Mouse (Mus musculus): ENCODE measurements at regions not wholly inside any gene's neighbourhood (a gene's known extent, or its start where the extent isn't known, plus 50 kb on each side); places are given as distances from the start of the nearest gene placed in this dataset.
A peak's percentile ranks its signal among the peaks of the same experiment; 100 is the strongest.

DNA sequence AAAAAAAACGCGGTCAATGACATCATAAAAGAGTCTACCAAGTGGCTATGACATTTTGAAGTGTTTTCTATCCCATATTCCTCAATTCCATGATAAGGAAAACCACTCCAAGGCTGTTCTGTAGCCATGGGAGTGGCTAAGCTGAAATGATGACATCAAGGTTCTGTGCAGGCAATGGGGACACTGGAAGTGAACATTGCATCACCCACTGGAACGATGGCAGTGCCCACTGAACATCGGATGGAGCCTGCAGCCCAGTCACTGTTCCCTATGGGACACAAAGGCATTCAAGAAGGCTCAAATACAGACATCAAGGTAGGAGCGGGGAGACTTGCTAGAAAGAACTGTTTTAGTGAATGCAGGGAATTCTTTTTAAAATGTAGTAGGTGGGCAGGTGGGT, 410.8 kb downstream of the Cd83 start:
- Histone ChIP-seq H3K27me3 (ENCODE audit: control insufficient read depth, insufficient read depth, low read length, poor library complexity, severe bottlenecking) (no peaks in the 10 kb centered on the region), H3K36me3 (ENCODE audit: control insufficient read depth, insufficient read depth, low read length, poor library complexity, severe bottlenecking) (no peaks in the 10 kb centered on the region)
- DNase-seq (ENCODE audit: low read depth, low spot score): no peak

DNA sequence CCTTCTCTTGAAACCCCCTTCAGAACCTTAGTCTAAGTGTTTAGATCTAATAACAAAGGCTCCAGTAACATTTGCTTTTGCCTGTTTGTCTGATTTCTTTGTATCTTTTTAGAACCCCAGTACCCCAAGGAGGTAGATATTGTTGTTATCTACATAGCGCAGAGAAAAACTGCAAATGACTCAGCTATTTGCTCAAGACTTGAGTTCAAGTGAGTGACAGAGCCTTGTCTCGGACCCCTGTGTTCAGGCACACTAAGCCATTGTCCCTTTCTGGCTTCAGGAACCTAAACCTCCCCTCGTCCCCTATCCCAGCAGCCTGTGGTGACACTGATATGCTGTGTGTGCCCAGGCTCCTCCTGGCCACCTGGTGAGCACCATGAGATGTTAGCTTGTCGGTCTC, 421.5 kb downstream of the Cd83 start:
- H3K36me3 ChIP-seq (ENCODE audit: control insufficient read depth, insufficient read depth, low read length, poor library complexity, severe bottlenecking): no peaks in the 10 kb centered on the region
- DNase-seq (ENCODE audit: low read depth, low spot score): no peak
- no peaks in the 10 kb centered on the region for H3K27me3 ChIP-seq (ENCODE audit: control insufficient read depth, insufficient read depth, low read length, poor library complexity, severe bottlenecking)

DNA sequence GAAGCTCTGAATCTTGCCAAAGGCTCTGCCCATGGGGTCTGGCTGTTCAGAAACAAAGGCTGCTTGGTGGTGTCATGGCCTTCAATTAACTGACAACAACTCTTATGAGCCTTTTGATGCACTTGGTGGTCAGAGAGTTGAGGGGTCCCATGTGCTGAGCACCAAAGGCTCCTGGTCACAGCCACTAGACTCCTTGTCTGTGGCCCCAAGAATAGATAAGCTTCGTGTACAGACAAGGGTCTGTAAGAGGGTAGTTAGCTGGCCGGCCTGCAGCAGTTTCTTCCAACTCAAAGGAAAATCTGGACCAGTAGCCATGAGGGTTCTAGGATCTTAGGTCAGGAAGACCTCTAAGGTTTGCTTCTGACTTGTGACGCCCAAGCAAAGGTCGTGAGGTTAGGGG, 421.9 kb downstream of the Cd83 start:
- Histone ChIP-seq H3K27me3 (ENCODE audit: control insufficient read depth, insufficient read depth, low read length, poor library complexity, severe bottlenecking) (no peaks in the 10 kb centered on the region), H3K36me3 (ENCODE audit: control insufficient read depth, insufficient read depth, low read length, poor library complexity, severe bottlenecking) (no peaks in the 10 kb centered on the region)
- DNase-seq (ENCODE audit: low read depth, low spot score): no peak

DNA sequence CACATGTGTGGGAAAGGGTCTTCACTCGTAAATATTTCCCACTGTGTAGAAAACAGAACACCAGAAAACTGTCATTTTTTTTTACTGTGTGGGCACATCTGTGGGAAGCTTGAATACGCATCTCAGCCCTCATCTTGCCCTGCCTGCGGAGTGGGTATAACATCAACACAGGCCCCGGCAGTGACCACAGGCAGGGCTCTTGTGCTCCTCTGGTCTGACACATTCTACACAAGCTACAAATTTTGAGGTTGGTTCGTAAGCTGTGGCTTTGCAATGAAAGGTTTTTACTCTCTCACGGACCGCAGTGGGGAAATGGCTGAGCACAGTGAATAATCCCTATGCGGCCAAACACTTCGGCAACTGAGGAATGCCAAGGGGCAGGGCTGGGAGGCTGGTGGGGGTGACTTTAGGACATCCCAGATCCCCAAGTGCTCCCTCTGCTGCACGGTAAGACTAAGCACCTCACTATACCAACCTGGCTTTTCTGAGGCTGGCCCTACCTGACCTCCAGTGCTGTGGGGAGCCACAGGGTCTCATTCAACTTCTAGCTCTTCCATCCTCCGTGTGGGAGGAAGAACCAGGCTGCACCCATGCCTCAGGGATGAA, 422.9 kb downstream of the Cd83 start:
- no peaks in the 10 kb centered on the region for H3K36me3 ChIP-seq (ENCODE audit: control insufficient read depth, insufficient read depth, low read length, poor library complexity, severe bottlenecking)
- DNase-seq (ENCODE audit: low read depth, low spot score): no peak
- no peaks in the 10 kb centered on the region for H3K27me3 ChIP-seq (ENCODE audit: control insufficient read depth, insufficient read depth, low read length, poor library complexity, severe bottlenecking)

DNA sequence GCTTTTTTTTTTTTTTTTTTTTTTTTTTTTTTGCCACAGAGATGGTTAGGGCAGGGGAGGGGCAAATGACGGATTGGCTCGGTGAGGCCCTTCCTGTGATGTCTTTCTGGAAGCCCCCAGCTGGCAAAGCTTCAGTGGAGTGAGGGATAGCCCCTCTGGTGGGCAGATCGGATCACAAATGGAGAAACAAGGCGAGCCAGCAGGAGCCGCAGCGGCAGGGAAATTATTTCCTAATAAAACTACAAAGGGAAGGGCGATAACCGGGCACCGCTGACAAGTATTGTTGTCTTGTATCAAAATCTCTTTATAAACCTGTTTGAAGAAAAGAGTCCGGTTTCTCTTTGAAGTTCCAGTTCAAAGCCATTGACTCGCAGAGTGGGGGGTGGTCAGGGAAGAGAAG, 424.5 kb downstream of the Cd83 start:
- no peaks in the 10 kb centered on the region for H3K27me3 ChIP-seq (ENCODE audit: control insufficient read depth, insufficient read depth, low read length, poor library complexity, severe bottlenecking)
- H3K36me3 ChIP-seq (ENCODE audit: control insufficient read depth, insufficient read depth, low read length, poor library complexity, severe bottlenecking): no peaks in the 10 kb centered on the region
- DNase-seq (ENCODE audit: low read depth, low spot score): no peak

DNA sequence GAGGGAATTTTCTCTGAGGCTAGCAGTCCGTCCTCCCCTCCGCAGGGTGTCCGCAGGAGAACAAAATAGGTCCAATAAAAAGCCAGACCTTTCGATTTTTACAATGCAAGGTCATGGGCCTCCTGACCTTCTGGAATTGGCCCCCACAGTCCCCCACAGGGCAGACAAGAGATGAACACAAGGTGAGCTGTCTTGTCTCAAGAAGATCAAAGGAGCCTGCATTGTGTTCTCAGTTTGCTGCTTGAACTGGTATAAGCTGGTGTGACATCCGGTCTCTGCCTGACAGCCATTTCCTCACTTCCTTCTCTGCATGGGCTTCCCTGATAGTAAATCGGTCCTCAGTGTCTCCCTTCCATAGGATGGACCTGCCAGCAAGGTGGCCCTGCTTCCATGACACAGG, 425.5 kb downstream of the Cd83 start:
- DNase-seq (ENCODE audit: low read depth, low spot score): peak; percentile 8
- no peaks in the 10 kb centered on the region for H3K27me3 ChIP-seq (ENCODE audit: control insufficient read depth, insufficient read depth, low read length, poor library complexity, severe bottlenecking)
- H3K36me3 ChIP-seq (ENCODE audit: control insufficient read depth, insufficient read depth, low read length, poor library complexity, severe bottlenecking): no peaks in the 10 kb centered on the region

DNA sequence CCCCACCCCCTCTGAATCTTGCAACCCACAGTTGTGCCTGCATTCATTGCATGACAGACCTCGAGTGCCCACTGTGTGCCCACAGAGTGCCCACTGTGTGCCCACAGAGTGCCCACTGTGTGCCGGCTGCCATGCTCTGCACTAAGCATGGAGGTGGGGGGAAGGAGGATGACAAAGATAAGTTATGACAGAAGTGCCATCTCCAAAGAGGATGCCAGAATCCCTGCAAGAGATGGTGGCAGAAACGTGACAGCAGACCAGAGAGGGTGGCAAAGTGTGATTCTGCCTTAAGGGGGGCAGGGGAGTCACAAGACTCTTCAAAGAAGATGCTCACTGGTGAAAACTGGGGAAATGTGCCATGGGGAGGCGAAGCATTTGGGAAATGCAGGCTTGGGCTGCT, 427.8 kb downstream of the Cd83 start:
- DNase-seq (ENCODE audit: low read depth, low spot score): no peak
- Histone ChIP-seq H3K27me3 (ENCODE audit: control insufficient read depth, insufficient read depth, low read length, poor library complexity, severe bottlenecking) (no peaks in the 10 kb centered on the region), H3K36me3 (ENCODE audit: control insufficient read depth, insufficient read depth, low read length, poor library complexity, severe bottlenecking) (no peaks in the 10 kb centered on the region)

DNA sequence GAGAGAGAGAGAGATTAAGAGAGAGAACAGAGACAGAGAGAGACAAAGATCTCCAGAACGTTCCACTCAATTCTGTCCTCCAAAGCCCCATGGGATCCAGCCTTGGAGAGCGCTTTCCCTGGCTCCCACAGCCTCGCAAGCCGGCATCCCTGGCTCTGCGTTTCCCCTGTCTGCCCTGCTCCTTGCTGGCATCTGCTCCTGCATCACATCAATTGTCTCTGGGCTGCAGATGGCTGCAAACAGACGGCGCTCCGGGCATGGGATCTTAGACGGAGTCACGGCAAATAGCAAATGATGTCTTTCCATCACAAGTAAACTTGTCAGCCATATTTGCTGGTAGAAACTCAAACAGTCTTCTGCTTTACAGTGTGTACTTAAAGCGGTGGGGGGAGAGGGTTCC, 428.4 kb downstream of the Cd83 start:
- no peak for DNase-seq (ENCODE audit: low read depth, low spot score)
- no peaks in the 10 kb centered on the region for H3K36me3 ChIP-seq (ENCODE audit: control insufficient read depth, insufficient read depth, low read length, poor library complexity, severe bottlenecking)

DNA sequence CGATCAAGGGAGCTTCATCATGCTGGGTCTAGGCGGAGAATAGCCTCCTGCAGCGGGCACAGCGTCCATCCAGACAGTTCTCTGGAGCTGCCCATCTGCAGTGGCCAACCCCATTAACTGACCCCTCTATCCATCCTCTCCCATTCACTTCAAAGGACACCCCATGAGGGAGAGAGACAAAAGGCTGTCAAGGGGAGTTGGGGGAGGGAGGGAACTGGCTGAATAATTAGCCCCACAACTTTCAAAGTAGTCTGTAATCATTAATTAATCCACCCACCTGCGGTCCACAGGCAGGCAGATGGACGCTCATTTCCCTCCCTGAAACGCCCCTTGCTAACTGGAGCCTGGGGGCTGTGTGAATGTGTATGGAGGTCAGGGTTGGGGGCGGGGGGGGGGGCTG, 433.7 kb downstream of the Cd83 start:
- no peaks in the 10 kb centered on the region for H3K27me3 ChIP-seq (ENCODE audit: control insufficient read depth, insufficient read depth, low read length, poor library complexity, severe bottlenecking)
- no peaks in the 10 kb centered on the region for H3K36me3 ChIP-seq (ENCODE audit: control insufficient read depth, insufficient read depth, low read length, poor library complexity, severe bottlenecking)
- DNase-seq (ENCODE audit: low read depth, low spot score): no peak

More for the DNA sequence above, 428.4 kb downstream of the Cd83 start:
- no peaks in the 10 kb centered on the region for H3K27me3 ChIP-seq (ENCODE audit: control insufficient read depth, insufficient read depth, low read length, poor library complexity, severe bottlenecking)

DNA sequence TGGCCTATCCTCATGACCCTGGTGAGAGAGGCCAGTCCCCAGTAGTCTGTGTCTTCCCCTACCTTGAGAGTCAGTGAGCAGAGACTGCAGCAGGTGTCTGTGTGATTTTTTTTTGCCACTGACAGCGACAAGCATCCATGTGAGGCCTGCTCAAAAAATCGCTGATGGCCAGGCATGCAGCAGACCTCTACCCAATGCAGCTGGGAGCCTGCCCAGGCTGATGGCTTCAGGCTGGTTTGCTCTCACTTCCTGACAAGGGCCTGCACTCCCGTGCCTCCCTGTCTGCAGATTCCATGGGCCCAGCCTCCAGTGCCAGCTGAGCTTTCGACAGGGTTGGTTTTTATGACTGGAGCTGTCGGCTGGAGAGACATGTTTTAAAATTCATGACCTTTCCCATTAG, 437.1 kb downstream of the Cd83 start:
- no peaks in the 10 kb centered on the region for H3K36me3 ChIP-seq (ENCODE audit: control insufficient read depth, insufficient read depth, low read length, poor library complexity, severe bottlenecking)
- no peak for DNase-seq (ENCODE audit: low read depth, low spot score)
- H3K27me3 ChIP-seq (ENCODE audit: control insufficient read depth, insufficient read depth, low read length, poor library complexity, severe bottlenecking): no peaks in the 10 kb centered on the region

DNA sequence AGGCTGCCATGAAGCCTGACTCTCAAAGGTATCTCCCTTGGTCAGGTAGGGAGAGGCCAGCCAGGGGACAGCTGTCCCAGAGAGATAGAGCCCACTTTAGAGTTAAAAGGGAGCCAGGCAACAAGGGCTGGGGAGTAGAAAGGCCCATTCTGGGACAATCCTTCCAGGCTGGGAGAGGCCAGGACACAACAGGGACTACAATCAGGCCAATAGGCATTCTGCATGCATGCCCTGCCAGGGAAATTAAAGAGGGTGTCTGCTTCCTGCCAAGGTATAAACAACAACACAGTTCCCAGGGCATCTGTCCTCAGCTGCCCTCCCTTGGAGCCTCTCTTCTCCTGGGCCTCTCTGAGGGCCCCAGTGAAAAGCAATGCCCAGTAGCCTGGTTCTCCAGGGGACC, 437.8 kb downstream of the Cd83 start:
- no peak for DNase-seq (ENCODE audit: low read depth, low spot score)
- H3K36me3 ChIP-seq (ENCODE audit: control insufficient read depth, insufficient read depth, low read length, poor library complexity, severe bottlenecking): no peaks in the 10 kb centered on the region

DNA sequence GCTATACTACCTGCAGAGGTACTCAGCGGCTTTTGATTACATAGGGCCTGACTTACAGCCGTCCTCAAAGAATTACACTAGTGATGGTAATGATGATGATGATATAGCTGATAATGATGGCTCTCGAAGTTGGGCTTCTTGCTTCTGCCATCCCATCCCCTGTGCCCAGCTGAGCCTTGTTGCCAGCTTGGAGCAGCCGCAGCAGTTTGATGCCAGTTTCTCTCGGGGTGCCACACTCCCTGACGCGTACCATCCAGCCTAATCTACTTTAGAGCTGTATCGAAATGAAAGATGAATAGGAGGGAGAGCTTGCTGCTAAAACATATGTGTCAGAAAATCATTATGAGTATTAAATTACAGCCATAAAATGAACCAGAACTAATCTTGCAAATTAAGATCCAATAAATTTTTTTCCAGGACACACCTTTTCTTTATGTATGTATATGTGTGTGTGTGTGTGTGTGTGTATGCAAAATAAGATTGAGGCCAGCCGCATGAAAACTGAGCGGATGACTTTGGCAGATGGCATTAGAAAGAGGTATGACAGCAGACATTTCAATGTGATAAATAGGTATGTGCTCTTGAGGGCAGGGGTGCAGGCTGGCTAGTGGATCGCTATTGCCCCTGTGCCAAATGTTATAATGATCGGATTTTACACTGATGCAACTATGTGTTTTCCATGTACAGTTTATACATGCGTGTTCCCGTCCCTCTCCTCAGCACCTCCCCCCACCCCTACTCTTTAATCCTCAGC, 443.3 kb downstream of the Cd83 start:
- no peaks in the 10 kb centered on the region for H3K36me3 ChIP-seq (ENCODE audit: control insufficient read depth, insufficient read depth, low read length, poor library complexity, severe bottlenecking)
- DNase-seq (ENCODE audit: low read depth, low spot score): no peak
- no peaks in the 10 kb centered on the region for H3K27me3 ChIP-seq (ENCODE audit: control insufficient read depth, insufficient read depth, low read length, poor library complexity, severe bottlenecking)

More for the DNA sequence above, 437.8 kb downstream of the Cd83 start:
- no peaks in the 10 kb centered on the region for H3K27me3 ChIP-seq (ENCODE audit: control insufficient read depth, insufficient read depth, low read length, poor library complexity, severe bottlenecking)

DNA sequence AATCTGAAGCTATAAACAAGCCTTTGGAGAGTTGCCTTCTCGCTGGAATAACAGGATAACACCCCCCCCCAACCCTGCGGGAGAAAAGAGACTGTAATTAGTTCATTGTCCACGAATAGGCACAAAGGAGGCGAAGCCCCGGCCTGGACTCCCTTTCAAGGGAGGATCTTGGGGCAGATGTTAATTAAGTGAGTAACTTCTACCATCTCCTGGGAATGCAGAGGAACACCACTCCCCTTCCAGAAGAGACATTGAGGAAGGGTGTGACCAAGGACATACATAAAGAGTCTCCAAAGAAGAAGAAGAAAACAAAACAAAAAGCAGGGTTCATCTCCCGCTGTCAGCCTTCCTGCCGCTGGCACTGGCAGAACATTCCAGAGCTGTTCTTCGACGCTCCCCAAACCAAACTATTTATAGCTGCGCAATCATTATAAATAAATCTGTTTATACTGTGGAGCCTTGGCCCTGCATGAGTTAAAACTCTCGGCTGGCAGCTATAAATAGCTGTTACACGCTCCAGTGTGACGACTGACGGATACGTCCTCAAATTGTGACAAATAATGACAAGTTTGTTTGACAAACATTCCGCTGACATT, 444.1 kb downstream of the Cd83 start:
- Histone ChIP-seq H3K27me3 (ENCODE audit: control insufficient read depth, insufficient read depth, low read length, poor library complexity, severe bottlenecking) (no peaks in the 10 kb centered on the region), H3K36me3 (ENCODE audit: control insufficient read depth, insufficient read depth, low read length, poor library complexity, severe bottlenecking) (no peaks in the 10 kb centered on the region)
- no peak for DNase-seq (ENCODE audit: low read depth, low spot score)

DNA sequence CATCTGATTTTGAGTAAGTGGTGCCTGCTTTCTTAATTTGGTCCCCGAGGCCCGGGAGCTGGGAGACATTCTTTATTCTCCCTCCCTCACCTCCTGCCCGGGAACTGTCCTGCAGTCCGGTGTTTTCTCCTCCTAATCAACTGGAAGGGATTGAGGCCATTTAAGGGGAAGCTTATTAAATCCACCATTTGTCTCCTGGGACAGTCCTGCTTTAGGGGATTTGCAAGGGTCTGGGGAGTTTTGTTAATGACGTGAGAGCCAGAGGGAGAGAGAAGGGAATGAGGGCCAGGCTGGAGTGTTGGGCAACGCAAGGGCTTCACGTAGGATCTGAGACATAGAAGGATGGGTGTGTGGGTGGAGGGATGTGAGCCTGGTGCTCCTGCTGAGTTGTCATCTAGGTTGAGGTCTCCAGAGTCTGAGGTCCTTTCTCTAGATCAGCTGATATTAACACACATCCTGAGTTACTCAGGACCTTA, 444.6 kb downstream of the Cd83 start:
- Histone ChIP-seq H3K27me3 (ENCODE audit: control insufficient read depth, insufficient read depth, low read length, poor library complexity, severe bottlenecking) (no peaks in the 10 kb centered on the region), H3K36me3 (ENCODE audit: control insufficient read depth, insufficient read depth, low read length, poor library complexity, severe bottlenecking) (no peaks in the 10 kb centered on the region)
- no peak for DNase-seq (ENCODE audit: low read depth, low spot score)

DNA sequence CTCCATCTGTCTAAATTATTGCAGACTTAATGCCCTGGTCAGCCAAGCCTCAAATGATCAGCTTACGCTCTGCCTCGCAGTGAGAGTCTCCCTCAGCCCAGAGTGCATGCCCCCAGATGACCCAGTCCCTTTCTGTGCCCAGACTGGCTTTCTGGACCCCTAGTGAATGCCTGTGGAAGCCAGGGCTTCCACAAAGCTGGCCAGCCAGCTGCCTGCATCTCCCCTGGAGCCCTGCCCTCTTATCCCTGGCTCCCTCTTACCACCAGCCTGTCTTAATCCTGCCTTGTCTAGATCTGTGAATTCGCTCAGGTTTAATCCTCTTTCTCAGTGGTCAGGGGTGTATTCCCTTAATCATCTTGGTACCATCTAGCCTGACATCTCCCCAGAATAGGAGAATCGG, 446.8 kb downstream of the Cd83 start:
- DNase-seq (ENCODE audit: low read depth, low spot score): no peak
- Histone ChIP-seq H3K36me3 (ENCODE audit: control insufficient read depth, insufficient read depth, low read length, poor library complexity, severe bottlenecking) (no peaks in the 10 kb centered on the region), H3K27me3 (ENCODE audit: control insufficient read depth, insufficient read depth, low read length, poor library complexity, severe bottlenecking) (no peaks in the 10 kb centered on the region)

Measured in splenic B cell, adult 2 months (primary cell).